Mouse (Mus musculus) G1E-ER4 (cell line): ENCODE measurements around the gene Prpf31. TPM values are rescaled to one million over a fixed set of nuclear protein-coding genes. Genes with fewer than 3 reads are reported as not detected.

Experiments
- GATA1 ChIP-seq: IDR thresholded peaks from one replicate; pipeline ENCODE4 v1.8.0; 2012; ENCODE audit warnings: low read length, inconsistent platforms
- polyA plus RNA-seq: library from polyadenylated mRNA; stranded (reverse); fragments of >175 nt; gene quantifications from 2 replicates; pipeline ENCODE4 v1.2.3, GENCODE M21; 2012

Gene Prpf31
- polyA plus RNA-seq, 1 experiment: 110 TPM

- no peak for TF ChIP-seq GATA1
Measured at GRCm38 (mm10) chr7:3614021-3614420, 15.8 kb upstream of the Prpf31 start.

GRCm38 (mm10) chr7:3616057-3616388 is 13.8 kb upstream of the Prpf31 start, which contains the start of gene Oscar:
Gene Oscar, minus strand, starts transcription at chr7:3616157.
- no peak for TF ChIP-seq GATA1

DNA sequence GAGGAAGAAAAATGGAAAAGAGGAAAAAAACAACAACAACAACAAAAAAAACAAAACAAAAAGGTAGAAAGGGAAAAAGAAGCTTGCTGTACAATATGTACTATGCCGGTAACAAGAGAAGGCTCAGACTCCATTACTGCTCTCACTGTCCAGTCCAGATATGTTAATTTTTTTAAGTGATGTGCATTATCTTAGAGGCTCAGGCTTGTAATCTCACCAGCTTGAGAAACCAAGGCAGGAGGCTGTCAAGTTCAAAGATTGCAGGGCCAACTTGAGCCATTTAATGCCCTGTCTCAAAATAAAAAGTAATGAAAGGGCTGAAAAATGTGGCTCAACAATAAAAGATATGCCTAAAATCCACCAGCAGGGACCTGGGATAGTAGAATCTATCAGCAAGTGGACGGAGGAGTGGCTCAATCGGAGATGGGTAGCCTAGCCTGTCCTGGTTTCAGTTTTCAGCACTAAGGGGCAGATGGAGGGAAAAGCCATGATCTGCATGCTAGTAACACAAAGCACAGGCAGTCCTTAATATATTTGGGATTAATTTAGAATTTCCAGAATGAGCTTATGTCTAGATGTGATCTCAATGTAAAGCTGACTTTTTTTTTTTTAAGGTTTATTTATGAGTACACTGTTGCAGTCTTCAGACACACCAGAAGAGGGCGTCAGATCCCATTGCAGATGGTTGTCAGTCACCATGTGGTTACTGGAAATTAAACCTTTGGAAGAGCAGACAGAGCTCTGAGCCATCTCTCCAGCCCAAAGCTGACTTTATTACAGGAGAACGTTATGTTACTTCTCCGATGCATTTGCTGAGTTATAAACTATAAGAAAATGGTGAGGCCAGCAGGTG is 13.2 kb upstream of the Prpf31 start:
- no peak for TF ChIP-seq GATA1

DNA sequence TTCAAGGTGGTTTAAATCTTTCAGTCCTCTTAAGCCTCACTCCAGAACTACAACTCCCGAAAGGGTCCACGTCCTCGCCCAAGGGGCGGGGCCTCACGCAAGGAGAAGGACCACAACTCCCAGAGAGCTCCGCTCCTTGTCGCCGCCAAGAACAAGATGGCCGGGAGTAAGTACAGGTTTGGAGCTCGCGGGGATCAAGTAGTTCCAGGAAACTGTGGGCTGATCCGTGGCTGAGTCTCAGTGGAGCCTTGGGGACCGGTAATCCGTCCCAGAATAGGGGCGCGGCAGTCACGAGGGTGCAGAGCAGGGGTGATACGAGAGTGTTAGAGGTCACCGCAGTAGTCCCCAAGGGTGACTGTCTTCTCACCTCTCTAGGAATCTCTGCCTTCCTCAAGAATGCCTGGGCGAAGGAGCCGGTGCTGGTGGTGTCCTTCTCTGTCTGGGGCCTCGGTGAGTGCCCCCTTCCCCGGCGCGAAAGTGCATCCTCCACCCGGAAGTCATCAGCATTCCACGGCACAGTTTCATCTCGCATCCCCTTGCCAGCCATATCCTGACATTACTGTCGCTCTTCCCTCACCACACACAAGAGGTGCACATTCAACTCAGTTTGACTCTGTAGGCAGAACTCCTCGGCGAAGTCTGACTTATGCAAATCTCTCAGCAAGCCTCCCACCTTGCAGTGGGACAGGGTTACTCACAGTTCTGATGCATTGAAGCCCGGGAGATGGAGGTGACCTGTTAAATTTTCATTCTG is 12.4 kb upstream of the Prpf31 start, which contains the start of gene Ndufa3:
TSS of gene Ndufa3 (plus strand) at position 132 of the 754 bp plus-strand sequence.
- no peak for TF ChIP-seq GATA1

DNA sequence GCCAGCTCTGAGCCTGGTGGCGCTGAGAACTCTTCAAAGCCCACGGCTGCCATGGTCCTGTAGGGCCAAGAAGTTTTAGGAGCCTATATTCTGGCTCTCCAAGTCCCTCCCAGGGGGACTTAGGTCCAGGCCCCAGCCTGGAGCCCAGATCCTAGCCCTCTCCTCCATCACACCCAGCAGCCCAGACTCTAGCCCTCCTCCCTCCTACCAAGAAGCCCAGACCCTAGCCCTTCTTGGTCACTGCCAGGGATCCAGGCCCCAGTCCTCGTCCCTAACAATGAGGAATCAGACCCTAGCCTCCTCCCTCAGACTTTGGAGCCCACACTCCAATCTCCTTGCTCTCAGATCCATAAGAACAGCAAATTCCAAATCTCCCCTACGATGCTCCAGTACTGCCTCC is 755 bp upstream of the Prpf31 start:
- TF ChIP-seq GATA1: no peak

DNA sequence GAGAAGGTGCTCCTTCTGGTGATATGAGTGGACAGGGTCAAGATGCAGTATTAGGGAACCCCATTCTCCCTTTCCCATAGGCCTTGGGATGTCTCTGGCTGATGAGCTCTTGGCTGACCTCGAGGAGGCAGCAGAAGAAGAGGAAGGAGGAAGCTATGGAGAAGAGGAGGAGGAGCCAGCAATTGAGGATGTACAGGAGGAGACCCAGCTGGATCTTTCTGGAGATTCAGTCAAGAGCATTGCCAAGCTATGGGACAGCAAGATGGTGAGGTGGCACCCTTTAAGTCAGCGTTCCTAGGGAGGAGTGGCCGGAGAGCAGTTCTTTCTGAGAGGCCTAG is 662 bp downstream of the Prpf31 start:
- TF ChIP-seq GATA1: no peak

- no peak for TF ChIP-seq GATA1
Measured at GRCm38 (mm10) chr7:3643412-3643811, 13.6 kb downstream of the Prpf31 start.

- no peak for TF ChIP-seq GATA1
Measured at GRCm38 (mm10) chr7:3643843-3644242, 14.1 kb downstream of the Prpf31 start.

DNA sequence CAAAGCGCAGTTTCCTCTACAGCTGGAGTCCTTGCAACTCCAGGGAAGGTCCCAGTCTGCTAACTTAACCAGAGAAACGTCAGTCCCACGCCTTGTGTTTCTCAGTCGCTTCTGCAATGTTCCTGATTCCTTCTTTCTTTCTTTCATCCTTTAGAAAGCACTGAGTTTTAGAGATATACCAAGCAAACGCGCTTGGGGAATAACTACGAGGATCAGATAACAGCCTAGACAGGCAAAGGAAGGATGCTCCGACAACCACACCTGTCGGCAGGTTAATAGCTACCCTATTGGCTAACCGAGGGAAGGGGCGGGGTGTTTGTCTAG is 14.5 kb downstream of the Prpf31 start:
- no peak for TF ChIP-seq GATA1

DNA sequence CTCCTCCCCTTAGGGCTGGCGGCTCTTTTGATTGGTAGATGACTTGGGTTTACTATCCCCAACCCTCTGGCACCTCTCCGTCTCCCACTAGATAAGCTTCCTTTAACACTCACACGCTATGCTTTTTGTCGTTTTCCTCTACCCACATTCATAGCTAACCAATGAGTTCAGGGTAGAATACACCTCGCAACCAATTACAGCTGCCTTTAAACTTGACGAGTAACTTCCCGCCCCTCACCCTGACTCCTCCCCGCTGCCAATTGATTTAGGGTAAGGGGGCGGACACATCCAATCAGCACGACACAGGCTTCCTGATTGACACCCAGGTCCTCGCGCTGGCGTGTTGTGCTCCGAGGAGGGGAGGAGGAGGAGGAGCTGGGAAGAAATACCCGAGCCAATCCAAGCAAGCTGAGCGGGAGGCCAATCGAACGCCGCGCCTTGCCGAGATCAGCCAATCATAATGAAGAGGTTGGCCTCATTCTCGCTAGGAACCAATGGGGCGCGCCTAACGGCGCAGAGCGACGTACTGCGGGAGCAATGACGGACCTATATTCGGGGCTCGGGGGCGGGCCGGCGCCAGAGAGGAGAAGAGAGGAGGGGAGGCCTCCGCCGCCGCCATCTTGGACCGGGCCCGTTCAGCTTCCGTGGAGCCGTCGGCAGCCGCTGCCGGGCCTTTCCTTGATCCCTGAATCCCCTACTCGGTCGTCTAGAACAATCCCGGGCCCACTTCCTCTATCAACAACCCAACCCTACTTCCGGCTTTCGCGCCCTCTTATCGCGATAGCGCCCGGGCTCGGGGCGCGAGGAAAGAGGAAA is 15.1 kb downstream of the Prpf31 start, which contains the start of gene Cnot3:
TSS of gene Cnot3 (plus strand) at position 597 of the 816 bp plus-strand sequence.
- no peak for TF ChIP-seq GATA1

- TF ChIP-seq GATA1: no peak
Measured at GRCm38 (mm10) chr7:3645488-3646025, 15.8 kb downstream of the Prpf31 start.

DNA sequence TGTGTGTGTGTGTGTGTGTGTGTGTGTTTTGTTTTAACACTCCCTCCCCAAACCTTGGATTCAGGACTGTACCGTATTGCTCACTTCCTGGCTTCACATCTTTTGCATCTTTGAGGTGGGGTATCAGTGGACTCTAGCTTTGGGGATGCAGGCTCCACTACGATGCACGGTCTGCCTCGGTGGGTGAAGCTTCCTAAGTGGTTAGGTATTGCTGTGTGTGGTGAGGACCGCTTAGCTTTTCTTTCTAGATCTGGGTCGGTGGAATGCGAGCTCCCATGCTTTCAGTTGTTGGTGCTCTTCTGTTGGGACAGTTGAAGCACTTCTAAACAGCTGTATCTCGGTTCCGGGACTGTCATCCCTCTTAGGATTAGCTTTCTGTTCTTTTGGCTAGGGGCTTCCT is 16.4 kb downstream of the Prpf31 start:
- TF ChIP-seq GATA1: no peak

- no peak for TF ChIP-seq GATA1
Measured at GRCm38 (mm10) chr7:3646641-3647040, 16.9 kb downstream of the Prpf31 start.

DNA sequence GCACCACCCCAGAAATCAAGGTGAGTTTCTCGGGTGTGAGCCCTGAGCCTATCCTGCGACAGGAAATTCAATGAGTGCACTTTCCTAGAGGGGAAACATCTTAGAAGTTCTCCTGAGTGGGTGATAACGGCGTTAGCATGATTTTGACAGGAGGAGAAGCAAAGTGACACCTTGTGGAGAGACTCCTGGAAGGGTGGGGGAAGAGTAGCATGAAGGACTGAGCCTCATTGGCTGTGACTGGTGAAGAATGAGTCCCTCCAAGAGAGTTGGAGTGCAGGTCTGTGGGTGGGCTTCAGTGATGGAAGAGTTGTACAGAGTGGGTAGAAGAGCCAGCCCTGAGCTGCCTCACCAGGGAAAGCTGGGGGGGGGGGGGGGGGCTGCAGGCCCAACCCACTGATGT is 27.2 kb downstream of the Prpf31 start:
- no peak for TF ChIP-seq GATA1

GRCm38 (mm10) chr7:3658578-3658977 is 28.8 kb downstream of the Prpf31 start:
- TF ChIP-seq GATA1: no peak
